Mouse (Mus musculus) heart, adult 2 months (tissue): ENCODE results near the gene Dok3. TPM values are rescaled to one million over a fixed set of nuclear protein-coding genes. Genes with fewer than 3 reads are reported as not detected.
"Not testable (repeated sequence)": the region's sequence is repeated elsewhere in the genome, so short reads cannot be mapped to it uniquely, and the experiment has no call there.

ENCODE experiments used
- DNase-seq, 2 experiments: peaks; one replicate each; pipeline ENCODE4 v3.0.0; 2021
- H3K27ac ChIP-seq: fragments of 200-600 bp; 2 replicates; pipeline ENCODE4 v1.8.1; 2022
- H3K27me3 ChIP-seq: fragments of 200-500 bp; 2 replicates; pipeline ENCODE4 v1.6.1; 2012; ENCODE audit warnings: mild to moderate bottlenecking, low read length, inconsistent platforms, mixed read lengths; ENCODE audit not compliant: control insufficient read depth, insufficient read depth
- H3K36me3 ChIP-seq: fragments of 200-500 bp; 2 replicates; pipeline ENCODE4 v1.6.1; 2012; ENCODE audit warnings: low read length, inconsistent platforms; ENCODE audit not compliant: control insufficient read depth, insufficient read depth
- H3K4me1 ChIP-seq: fragments of 200-500 bp; 2 replicates; pipeline ENCODE4 v1.6.1; 2011; ENCODE audit warnings: low read length; ENCODE audit not compliant: control insufficient read depth, insufficient read depth
- H3K4me3 ChIP-seq: fragments of 200-600 bp; 2 replicates; pipeline ENCODE4 v1.8.1; 2022
- H3K79me2 ChIP-seq: fragments of 200-500 bp; replicated peaks from 2 replicates; pipeline ENCODE4 v1.6.1; 2012; ENCODE audit warnings: mild to moderate bottlenecking, inconsistent platforms, low read length, moderate library complexity, mixed read lengths; ENCODE audit not compliant: control insufficient read depth, insufficient read depth
- H3K9ac ChIP-seq: fragments of 200-500 bp; 2 replicates; pipeline ENCODE4 v1.6.1; 2012; ENCODE audit warnings: low read depth, mild to moderate bottlenecking, control low read depth, inconsistent platforms, low read length, mixed read lengths
- CTCF ChIP-seq: fragments of 200-600 bp; IDR thresholded peaks from 2 replicates; pipeline ENCODE4 v1.8.1; 2022; ENCODE audit warnings: antibody characterized with exemption, mild to moderate bottlenecking, moderate library complexity
- EP300 ChIP-seq: fragments of 200-500 bp; IDR thresholded peaks from 2 replicates; pipeline ENCODE4 v1.6.1; 2011; ENCODE audit warnings: low read depth, low read length, control low read depth; ENCODE audit not compliant: insufficient read depth
- POLR2A ChIP-seq: fragments of 200-500 bp; IDR thresholded peaks from 2 replicates; pipeline ENCODE4 v1.6.1; 2011; ENCODE audit warnings: mild to moderate bottlenecking, low read depth, low read length, control low read depth; ENCODE audit not compliant: insufficient read depth
- WGBS: fragments of 180-500 bp; shearing (Covaris S2); methylation state at CpG from one replicate; pipeline ENCODE4 v1.1.7; 2018; 5-methylcytosine and 5-hydroxymethylcytosine counted together
- intact Hi-C: fragments of 180-260 bp; cut with DNase I; formaldehyde crosslinking; loops from one replicate; pipeline ENCODE4 v1.15.1; 2025
- long read RNA-seq: library from polyadenylated mRNA; stranded (forward); transcript quantifications from one replicate; pipeline ENCODE4 v2.0.0, GENCODE M21; 2021
- polyA plus RNA-seq: library from polyadenylated mRNA; depleted of rRNA; stranded (reverse); fragments of >200 nt; gene quantifications from 2 replicates; pipeline ENCODE4 v1.2.3, GENCODE M21; 2012; rRNA removed
- total RNA-seq, 2 experiments: library from RNA; stranded (reverse); gene quantifications; 2 replicates each; pipeline ENCODE4 v1.2.3; 2021

Gene Dok3
- 1 to 10 TPM; 1.9 to 2.4 TPM for total RNA-seq
- polyA plus RNA-seq: 3.7 and 7.3 TPM in 2 replicates
- long read RNA-seq: 0 reads

DNA sequence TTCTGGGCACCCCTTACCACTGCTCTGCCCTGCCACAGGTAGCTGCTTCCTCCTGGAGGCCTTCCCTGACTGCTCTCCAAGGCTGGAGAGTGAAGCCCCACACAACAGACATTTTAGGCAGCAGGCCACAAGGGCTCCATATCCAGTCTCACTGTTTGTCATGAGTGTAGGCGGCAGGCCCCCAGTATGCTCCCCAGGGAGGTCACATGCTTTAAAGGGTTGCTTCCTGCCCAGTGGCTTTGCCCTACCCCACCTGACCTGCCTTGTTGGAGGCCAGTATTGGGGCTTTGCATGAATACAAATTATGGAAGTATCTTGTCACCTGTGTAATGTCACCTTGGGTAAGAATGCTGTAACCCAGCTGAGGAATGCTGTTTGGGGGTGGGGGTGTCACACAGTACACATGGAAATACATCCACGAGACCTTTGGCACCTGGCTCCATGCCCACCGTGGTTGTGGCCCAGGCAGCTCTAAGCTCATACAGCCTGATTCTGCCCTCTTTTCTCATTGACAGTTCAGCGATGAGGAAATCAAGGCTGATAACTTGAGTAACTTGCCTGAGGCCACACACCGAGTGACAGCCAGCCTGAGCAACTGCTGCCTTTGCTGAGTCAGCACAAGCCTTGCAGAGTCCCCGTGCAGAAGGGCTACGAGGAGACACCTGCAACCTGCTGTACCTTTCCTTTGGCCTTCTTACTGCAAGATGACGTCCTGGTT lies at the start of gene Dok3:
Gene Dok3 (minus strand): TSS at position 99 of the 718 bp plus-strand sequence.
- intact Hi-C loops: no loop called here
- Histone ChIP-seq H3K27me3 (no peaks in the 10 kb centered on the region), H3K27ac (peak within 1 kb of the TSS; percentile 38), H3K36me3 (no peaks in the 10 kb centered on the region), H3K79me2 (no peaks in the 10 kb centered on the region), H3K4me3 (no peak within 1 kb of the TSS), H3K9ac (no peak within 1 kb of the TSS), H3K4me1 (peaks cover 1% of the 10 kb centered on the region; the same call in 1 of the 2 replicates)
- 65% methylated on average over 8 of the region's 8 CpGs for WGBS
- DNase-seq: peak; percentile 22 to 42
- TF ChIP-seq CTCF (no peak), EP300 (no peak), POLR2A (no peak)

DNA sequence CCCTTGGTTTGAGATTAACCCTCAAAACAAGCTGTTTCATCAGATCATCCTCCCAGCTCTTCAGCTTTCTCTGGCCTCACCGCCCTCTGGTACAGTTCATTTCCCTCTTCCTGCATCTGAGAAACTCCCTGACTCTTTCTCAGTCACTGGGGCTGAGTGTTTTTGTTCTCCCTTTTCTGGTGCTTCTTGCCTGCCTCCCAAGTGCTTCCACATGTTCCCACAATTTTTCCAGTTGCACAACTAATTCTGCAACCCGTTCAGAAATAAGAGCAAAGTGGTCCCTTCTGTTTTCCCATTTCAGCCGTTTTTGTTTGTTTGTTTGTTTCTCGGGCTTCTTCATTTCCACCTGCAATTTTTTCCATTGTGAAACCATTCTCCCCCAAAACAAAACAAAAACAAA lies 49.0 kb upstream of the Dok3 start:
- Histone ChIP-seq H3K9ac (no peak overlapping the region), H3K36me3 (no peaks in the 10 kb centered on the region), H3K27ac (no peak overlapping the region), H3K27me3 (no peaks in the 10 kb centered on the region), H3K4me1 (no peaks in the 10 kb centered on the region), H3K79me2 (no peaks in the 10 kb centered on the region), H3K4me3 (no peak overlapping the region)
- TF ChIP-seq EP300: no peak
- no peak for TF ChIP-seq POLR2A
- TF ChIP-seq CTCF: no peak
- DNase-seq: no peak
- intact Hi-C loops: no loop called here
- WGBS: 73% methylated on average over 4 of the region's 4 CpGs

DNA sequence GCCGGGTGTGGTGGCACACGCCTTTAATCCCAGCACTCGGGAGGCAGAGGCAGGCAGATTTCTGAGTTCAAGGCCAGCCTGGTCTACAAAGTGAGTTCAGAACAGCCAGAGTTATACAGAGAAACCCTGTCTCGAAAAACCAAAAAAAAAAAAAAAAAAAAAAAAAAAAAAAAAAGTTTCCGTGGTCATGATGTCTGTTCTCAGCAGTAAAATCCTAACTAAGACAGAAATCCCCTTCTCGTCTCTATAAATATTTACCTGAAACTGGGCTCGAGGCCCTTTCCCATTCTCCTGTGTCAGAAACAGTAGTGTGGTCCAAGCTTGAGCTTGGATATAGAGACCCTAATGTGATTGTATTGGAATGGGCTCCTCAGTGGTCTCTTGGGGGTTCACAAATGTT lies 47.8 kb upstream of the Dok3 start:
- H3K36me3 ChIP-seq, H3K79me2 ChIP-seq, H3K4me1 ChIP-seq, H3K27me3 ChIP-seq, H3K9ac ChIP-seq, intact Hi-C loops, H3K4me3 ChIP-seq, H3K27ac ChIP-seq, DNase-seq: not testable (repeated sequence)
- WGBS: 83% methylated on average over 7 of the region's 7 CpGs

- Histone ChIP-seq H3K27me3 (no peaks in the 10 kb centered on the region), H3K36me3 (no peaks in the 10 kb centered on the region), H3K79me2 (no peaks in the 10 kb centered on the region), H3K9ac (no peak overlapping the region), H3K4me1 (no peaks in the 10 kb centered on the region), H3K4me3 (no peak overlapping the region), H3K27ac (no peak overlapping the region)
- intact Hi-C loops: no loop called here
- no peak for DNase-seq
- 54% methylated on average over 5 of the region's 5 CpGs for WGBS
- TF ChIP-seq EP300 (no peak), CTCF (no peak), POLR2A (no peak)
Observed at GRCm38 (mm10) chr13:55575932-55576331, 46.8 kb upstream of the Dok3 start.

DNA sequence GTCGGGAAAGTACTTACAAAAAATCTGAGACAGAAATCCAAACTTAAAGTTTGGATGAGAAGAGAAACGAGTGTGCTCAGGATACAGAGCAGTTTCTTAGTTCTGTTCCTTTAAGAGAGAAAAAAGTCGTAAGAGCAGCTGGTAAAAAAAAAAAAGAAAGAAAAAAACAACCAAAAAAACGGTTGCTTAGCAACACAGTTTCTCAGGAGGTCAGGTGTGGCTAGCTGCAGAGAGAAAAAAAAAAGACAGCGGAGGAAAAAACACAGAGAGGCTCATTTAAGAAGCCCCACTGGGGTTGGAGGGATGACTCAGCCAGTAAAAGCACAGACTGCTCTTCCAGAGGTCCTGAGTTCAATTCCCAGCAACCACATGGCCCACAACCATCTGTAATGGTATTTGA lies 45.2 kb upstream of the Dok3 start:
- Histone ChIP-seq H3K4me1 (peaks cover 3% of the 10 kb centered on the region), H3K79me2 (0 out of 2 replicates have a peak, but pooled peaks cover 2% of the 10 kb centered on the region), H3K4me3 (no peak overlapping the region), H3K27me3 (no peaks in the 10 kb centered on the region), H3K9ac (no peak overlapping the region), H3K27ac (no peak overlapping the region), H3K36me3 (no peaks in the 10 kb centered on the region)
- no peak for DNase-seq
- no peak for TF ChIP-seq POLR2A
- no peak for TF ChIP-seq CTCF
- no peak for TF ChIP-seq EP300
- 68% methylated on average over 5 of the region's 5 CpGs for WGBS
- intact Hi-C loops: no loop called here

DNA sequence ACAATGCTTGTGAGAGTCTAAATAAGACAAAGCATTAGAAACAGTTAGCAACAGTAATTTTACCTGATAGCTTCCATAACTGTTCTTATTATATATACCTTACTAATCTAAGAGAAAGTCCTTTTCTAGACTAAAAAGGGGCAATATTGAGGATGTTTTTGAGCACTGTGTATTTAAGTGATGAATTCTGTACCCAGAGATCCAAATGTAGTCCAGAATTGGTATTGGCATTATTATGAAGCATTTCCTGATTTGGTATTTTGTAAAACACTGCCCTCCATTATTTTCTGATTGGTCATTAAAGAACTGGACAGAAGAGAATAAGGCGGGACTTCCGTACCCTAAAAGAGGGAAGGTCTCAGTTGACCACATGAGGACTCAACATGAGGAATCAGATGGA lies 44.3 kb upstream of the Dok3 start, which contains the start of gene Tmed9:
Gene Tmed9 (plus strand): TSS at position 301 of the 400 bp plus-strand sequence.
- intact Hi-C loops: no loop called here
- DNase-seq: no peak
- no peak within 1 kb of the TSS for H3K27ac ChIP-seq
- H3K36me3 ChIP-seq: no peaks in the 10 kb centered on the region
- no peaks in the 10 kb centered on the region for H3K27me3 ChIP-seq
- WGBS: 98% methylated on average over 2 of the region's 2 CpGs
- H3K9ac ChIP-seq: no peak within 1 kb of the TSS
- H3K4me1 ChIP-seq: peaks cover 3% of the 10 kb centered on the region
- TF ChIP-seq POLR2A (no peak), CTCF (no peak), EP300 (no peak)
- H3K4me3 ChIP-seq: no peak within 1 kb of the TSS
- peaks cover 2% of the 10 kb centered on the region; the same call in 1 of the 2 replicates for H3K79me2 ChIP-seq
